Mouse (Mus musculus): ENCODE measurements around the gene Hoxc12.

GRCm38 (mm10) chr15:102972254-102972653 lies 35.7 kb downstream of the Hoxc12 start:
- TF ChIP-seq GATA1 (IDR thresholded peaks at IDR 0.05; ENCODE audit: low read depth, low read length) (no peak), JUND (IDR thresholded peaks at IDR 0.05; ENCODE audit: low read depth, low read length) (no peak), CTCF (IDR thresholded peaks at IDR 0.05 in 2 of 3, conservative IDR thresholded peaks at IDR 0.05 in 1 of 3; ENCODE audit: control insufficient read depth in 1 of 3, insufficient read depth in 1 of 3, low read depth in 2 of 3, low read length in 3 of 3, poor library complexity in 1 of 3, severe bottlenecking in 1 of 3) (no peak), POLR2A (IDR thresholded peaks at IDR 0.05; ENCODE audit: control insufficient read depth in 1 of 2, insufficient read depth in 1 of 2, low read depth in 1 of 2, low read length in 2 of 2, poor library complexity in 1 of 2) (no peak), TCF12 (IDR thresholded peaks at IDR 0.05; ENCODE audit: low read depth, low read length) (no peak), POLR2AphosphoS2 (IDR thresholded peaks at IDR 0.05; ENCODE audit: low read length) (no peak)

Measured in MEL (cell line).